Mouse (Mus musculus): ENCODE data around the gene Oxct2a. TPM values are rescaled to one million over a fixed set of nuclear protein-coding genes. Genes with fewer than 3 reads are reported as not detected.
A peak's percentile ranks its signal among the peaks of the same experiment; 100 is the strongest.

Gene Oxct2a
- total RNA-seq, 1 experiment: 3.6 TPM

- no peak for TF ChIP-seq CHD2 (IDR thresholded peaks at IDR 0.05; ENCODE audit: low read depth, low read length)
- no peak for TF ChIP-seq HCFC1 (IDR thresholded peaks at IDR 0.05; ENCODE audit: borderline replicate concordance, insufficient read depth, low read length)
- no peak overlapping the region for H3K4me3 ChIP-seq (ENCODE audit: insufficient read depth in 1 of 2, low read depth in 1 of 2, low read length in 2 of 2, poor library complexity in 1 of 2, severe bottlenecking in 1 of 2)
- DNase-seq (ENCODE audit: low read depth, low spot score): no peak
- peaks cover 0 to 6% of the 10 kb centered on the region in 2 experiments; a peak in 2 of 4 replicates for H3K4me1 ChIP-seq (ENCODE audit: control insufficient read depth in 2 of 2, insufficient read depth in 2 of 2, low read length in 2 of 2, poor library complexity in 1 of 2)
- in situ Hi-C loops (cut with MboI; ENCODE audit: low sequenced_read_pairs in 2 of 2, unreplicated experiment in 2 of 2): loop anchor here in 1 of 2 experiments (10.0 kb wide), 1 partner anchor 77 kb away; no protein-coding TSS in a partner anchor
- H3K36me3 ChIP-seq (ENCODE audit: control insufficient read depth, insufficient read depth, low read length, poor library complexity, severe bottlenecking): peaks cover under 1% of the 10 kb centered on the region; the same call in 1 of the 2 replicates
- H3K9ac ChIP-seq (ENCODE audit: insufficient read depth, low read depth, low read length, poor library complexity, severe bottlenecking): no peak overlapping the region
- no peak overlapping the region for H3K27ac ChIP-seq (ENCODE audit: insufficient read depth, low read depth, low read length, poor library complexity, severe bottlenecking)
- no peaks in the 10 kb centered on the region for H3K9me3 ChIP-seq (ENCODE audit: control insufficient read depth, insufficient read depth, low read depth, low read length)
These were observed 15.1 kb downstream of the Oxct2a start for GRCm38 (mm10) chr4:123308292-123308691.

DNA sequence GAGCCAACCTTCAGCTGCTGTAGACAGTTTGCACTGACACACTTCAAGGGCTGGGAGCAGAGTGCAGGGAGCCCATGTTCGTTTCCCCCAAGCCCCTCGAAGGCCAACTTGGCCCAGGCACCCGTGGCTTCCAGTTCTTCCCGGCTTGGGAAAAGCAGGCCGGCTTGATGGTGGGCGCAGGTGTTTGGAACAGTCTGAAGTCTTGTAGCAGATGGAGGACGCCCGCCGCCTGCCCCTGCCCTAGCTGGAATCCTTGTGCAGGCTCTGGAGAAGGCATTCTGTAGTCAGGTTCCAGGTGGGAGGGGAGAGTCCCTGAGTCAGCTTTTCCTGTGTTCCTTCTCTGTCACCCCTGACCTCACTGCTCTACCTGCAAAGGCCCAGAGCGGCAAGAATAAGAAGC lies 16.4 kb downstream of the Oxct2a start:
- H3K36me3 ChIP-seq (ENCODE audit: control insufficient read depth, insufficient read depth, low read length, poor library complexity, severe bottlenecking): peaks cover 11% of the 10 kb centered on the region; the same call in 1 of the 2 replicates
- H3K9ac ChIP-seq (ENCODE audit: insufficient read depth, low read depth, low read length, poor library complexity, severe bottlenecking): no peak overlapping the region
- no peak overlapping the region for H3K27ac ChIP-seq (ENCODE audit: insufficient read depth, low read depth, low read length, poor library complexity, severe bottlenecking)
- H3K4me3 ChIP-seq (ENCODE audit: insufficient read depth in 1 of 2, low read depth in 1 of 2, low read length in 2 of 2, poor library complexity in 1 of 2, severe bottlenecking in 1 of 2): no peak overlapping the region
- in situ Hi-C loops (cut with MboI; ENCODE audit: low sequenced_read_pairs in 2 of 2, unreplicated experiment in 2 of 2): loop anchor here in 1 of 2 experiments (10.0 kb wide), 1 partner anchor 78 kb away; no protein-coding TSS in a partner anchor
- H3K9me3 ChIP-seq (ENCODE audit: control insufficient read depth, insufficient read depth, low read depth, low read length): no peaks in the 10 kb centered on the region
- TF ChIP-seq ZC3H11A (IDR thresholded peaks at IDR 0.05; ENCODE audit: borderline replicate concordance, low read depth, low read length): no peak
- TF ChIP-seq ZNF384 (IDR thresholded peaks at IDR 0.05; ENCODE audit: low read depth, low read length): no peak
- no peak for TF ChIP-seq MAFK (IDR thresholded peaks at IDR 0.05; ENCODE audit: insufficient read depth, low read depth, low read length)
- TF ChIP-seq CHD2 (IDR thresholded peaks at IDR 0.05; ENCODE audit: low read depth, low read length): no peak
- no peak for TF ChIP-seq HCFC1 (IDR thresholded peaks at IDR 0.05; ENCODE audit: borderline replicate concordance, insufficient read depth, low read length)
- peaks cover 0 to 6% of the 10 kb centered on the region in 2 experiments; a peak in 2 of 4 replicates for H3K4me1 ChIP-seq (ENCODE audit: control insufficient read depth in 2 of 2, insufficient read depth in 2 of 2, low read length in 2 of 2, poor library complexity in 1 of 2)
- no peak for DNase-seq (ENCODE audit: low read depth, low spot score)

DNA sequence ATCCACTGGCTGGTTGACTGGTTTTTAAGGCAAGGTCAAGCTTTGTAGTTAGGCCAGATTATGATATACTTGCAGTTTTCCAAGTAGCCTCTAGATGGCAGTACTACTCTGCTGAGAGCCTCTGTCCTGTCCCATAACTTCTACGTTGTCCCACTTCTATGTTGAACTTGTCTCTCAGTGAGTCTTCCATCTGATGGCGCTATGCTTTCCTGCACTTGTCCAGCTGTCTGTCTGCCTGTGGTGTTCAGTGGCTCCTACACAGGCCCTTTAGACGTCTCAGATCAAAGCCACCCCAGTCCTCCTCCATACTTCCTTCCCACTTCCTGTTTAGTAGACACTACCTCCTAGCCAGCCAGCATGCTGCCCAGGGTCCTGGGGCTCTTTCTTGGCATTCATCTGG lies 17.6 kb downstream of the Oxct2a start:
- Histone ChIP-seq H3K9ac (ENCODE audit: insufficient read depth, low read depth, low read length, poor library complexity, severe bottlenecking) (no peak overlapping the region), H3K36me3 (ENCODE audit: control insufficient read depth, insufficient read depth, low read length, poor library complexity, severe bottlenecking) (peaks cover 15% of the 10 kb centered on the region), H3K9me3 (ENCODE audit: control insufficient read depth, insufficient read depth, low read depth, low read length) (no peaks in the 10 kb centered on the region), H3K4me1 (ENCODE audit: control insufficient read depth in 2 of 2, insufficient read depth in 2 of 2, low read length in 2 of 2, poor library complexity in 1 of 2) (peaks cover 0 to 6% of the 10 kb centered on the region in 2 experiments; a peak in 2 of 4 replicates), H3K27ac (ENCODE audit: insufficient read depth, low read depth, low read length, poor library complexity, severe bottlenecking) (no peak overlapping the region), H3K4me3 (ENCODE audit: insufficient read depth in 1 of 2, low read depth in 1 of 2, low read length in 2 of 2, poor library complexity in 1 of 2, severe bottlenecking in 1 of 2) (no peak overlapping the region)
- peak; percentile 56 for DNase-seq (ENCODE audit: low read depth, low spot score)
- in situ Hi-C loops (cut with MboI; ENCODE audit: low sequenced_read_pairs in 2 of 2, unreplicated experiment in 2 of 2): loop anchor here in 1 of 2 experiments (10.0 kb wide), 1 partner anchor 79 kb away; no protein-coding TSS in a partner anchor
- TF ChIP-seq ZNF384 (IDR thresholded peaks at IDR 0.05; ENCODE audit: low read depth, low read length): no peak
- TF ChIP-seq ZC3H11A (IDR thresholded peaks at IDR 0.05; ENCODE audit: borderline replicate concordance, low read depth, low read length): peak; percentile 71; the same call in 1 of the 2 replicates
- peak; percentile 67 for TF ChIP-seq MAFK (IDR thresholded peaks at IDR 0.05; ENCODE audit: insufficient read depth, low read depth, low read length)

DNA sequence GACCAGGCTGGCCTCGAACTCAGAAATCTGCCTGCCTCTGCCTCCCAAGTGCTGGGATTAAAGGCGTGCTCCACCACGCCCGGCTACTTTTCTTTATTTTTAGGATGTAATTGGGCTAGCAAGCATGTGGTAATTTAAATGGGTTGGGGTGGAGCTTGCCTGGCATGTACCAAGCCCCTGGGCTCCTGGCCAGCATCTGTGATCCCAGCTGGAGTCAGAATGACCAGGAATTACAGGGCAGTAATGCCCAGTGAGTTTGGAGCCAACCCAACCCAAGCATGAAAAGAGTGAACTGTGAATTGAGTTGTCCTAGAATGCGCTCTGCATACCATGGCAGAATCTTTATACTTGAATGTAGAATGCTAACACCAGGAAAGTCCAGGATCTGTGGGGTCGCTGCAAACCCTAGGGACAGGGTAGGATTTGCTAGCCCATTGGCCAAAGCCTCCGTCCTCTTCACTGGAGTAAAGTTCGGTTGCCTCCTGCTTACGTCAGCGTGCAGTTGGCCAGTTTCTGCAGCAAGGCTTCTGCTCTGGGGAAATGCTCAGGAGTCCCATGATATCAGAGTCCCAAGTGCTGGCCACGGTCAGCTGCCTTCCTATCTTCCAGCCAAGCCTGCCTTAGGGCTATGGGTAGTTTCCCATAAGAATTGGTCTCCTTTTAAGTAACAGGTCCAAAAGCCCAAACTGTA lies 24.3 kb downstream of the Oxct2a start:
- no peaks in the 10 kb centered on the region for H3K9me3 ChIP-seq (ENCODE audit: control insufficient read depth, insufficient read depth, low read depth, low read length)
- H3K4me1 ChIP-seq (ENCODE audit: control insufficient read depth in 2 of 2, insufficient read depth in 2 of 2, low read length in 2 of 2, poor library complexity in 1 of 2): no peaks in the 10 kb centered on the region; a peak in 1 of 4 replicates
- no peak for DNase-seq (ENCODE audit: low read depth, low spot score)
- TF ChIP-seq HCFC1 (IDR thresholded peaks at IDR 0.05; ENCODE audit: borderline replicate concordance, insufficient read depth, low read length): no peak
- TF ChIP-seq MAFK (IDR thresholded peaks at IDR 0.05; ENCODE audit: insufficient read depth, low read depth, low read length): no peak
- TF ChIP-seq ZNF384 (IDR thresholded peaks at IDR 0.05; ENCODE audit: low read depth, low read length): no peak
- no peak for TF ChIP-seq CHD2 (IDR thresholded peaks at IDR 0.05; ENCODE audit: low read depth, low read length)
- no peak for TF ChIP-seq ZC3H11A (IDR thresholded peaks at IDR 0.05; ENCODE audit: borderline replicate concordance, low read depth, low read length)
- in situ Hi-C loops (cut with MboI; ENCODE audit: low sequenced_read_pairs in 2 of 2, unreplicated experiment in 2 of 2): no loop called here
- no peak overlapping the region for H3K4me3 ChIP-seq (ENCODE audit: insufficient read depth in 1 of 2, low read depth in 1 of 2, low read length in 2 of 2, poor library complexity in 1 of 2, severe bottlenecking in 1 of 2)
- H3K36me3 ChIP-seq (ENCODE audit: control insufficient read depth, insufficient read depth, low read length, poor library complexity, severe bottlenecking): peaks cover 63% of the 10 kb centered on the region
- no peak overlapping the region for H3K27ac ChIP-seq (ENCODE audit: insufficient read depth, low read depth, low read length, poor library complexity, severe bottlenecking)
- H3K9ac ChIP-seq (ENCODE audit: insufficient read depth, low read depth, low read length, poor library complexity, severe bottlenecking): no peak overlapping the region
